Mouse (Mus musculus): ENCODE data around the gene Elp1. TPM values are rescaled to one million over a fixed set of nuclear protein-coding genes. Genes with fewer than 3 reads are reported as not detected.
A peak's percentile ranks its signal among the peaks of the same experiment; 100 is the strongest.

Gene Elp1
- total RNA-seq, 1 experiment: 75.7 TPM

- no peak within 1 kb of the TSS for H3K27ac ChIP-seq (ENCODE audit: insufficient read depth, low read depth, low read length, poor library complexity, severe bottlenecking)
- no peak for DNase-seq (ENCODE audit: low read depth, low spot score)
- in situ Hi-C loops (cut with MboI; ENCODE audit: low sequenced_read_pairs in 2 of 2, unreplicated experiment in 2 of 2): no loop called here
- H3K9ac ChIP-seq (ENCODE audit: insufficient read depth, low read depth, low read length, poor library complexity, severe bottlenecking): no peak within 1 kb of the TSS
- H3K4me1 ChIP-seq (ENCODE audit: control insufficient read depth in 2 of 2, insufficient read depth in 2 of 2, low read length in 2 of 2, poor library complexity in 1 of 2): peaks cover 0 to 3% of the 10 kb centered on the region in 2 experiments; a peak in 1 of 4 replicates
- no peaks in the 10 kb centered on the region for H3K9me3 ChIP-seq (ENCODE audit: control insufficient read depth, insufficient read depth, low read depth, low read length)
- TF ChIP-seq HCFC1 (IDR thresholded peaks at IDR 0.05; ENCODE audit: borderline replicate concordance, insufficient read depth, low read length): no peak
- TF ChIP-seq CHD2 (IDR thresholded peaks at IDR 0.05; ENCODE audit: low read depth, low read length): no peak
- peaks cover 12% of the 10 kb centered on the region; the same call in 1 of the 2 replicates for H3K36me3 ChIP-seq (ENCODE audit: control insufficient read depth, insufficient read depth, low read length, poor library complexity, severe bottlenecking)
- no peak within 1 kb of the TSS for H3K4me3 ChIP-seq (ENCODE audit: insufficient read depth in 1 of 2, low read depth in 1 of 2, low read length in 2 of 2, poor library complexity in 1 of 2, severe bottlenecking in 1 of 2)
These were observed 58.6 kb downstream of the Elp1 start, which contains the start of gene Actl7a for GRCm38 (mm10) chr4:56743363-56744195. TSS of gene Actl7a (plus strand) at chr4:56743413.

DNA sequence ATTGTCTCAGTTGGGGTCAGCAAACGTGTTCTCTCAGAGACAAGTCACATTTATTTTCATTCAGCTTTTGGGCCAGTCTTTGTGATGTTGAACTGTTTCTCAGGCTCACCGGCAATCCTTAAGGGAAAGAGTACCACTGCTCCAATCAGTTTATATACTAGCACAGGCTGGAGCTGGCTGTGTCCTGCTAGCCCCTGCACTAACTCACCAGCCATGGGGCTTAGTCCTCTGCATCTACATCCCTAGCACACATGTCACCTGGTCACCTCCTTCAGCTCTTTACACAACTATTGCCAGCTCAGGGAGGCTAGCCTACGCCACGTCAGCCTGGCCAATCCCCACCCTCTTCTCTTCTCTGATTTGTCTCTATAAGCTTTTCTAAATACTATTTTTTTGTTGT is 59.4 kb downstream of the Elp1 start:
- no peak for DNase-seq (ENCODE audit: low read depth, low spot score)
- H3K9ac ChIP-seq (ENCODE audit: insufficient read depth, low read depth, low read length, poor library complexity, severe bottlenecking): no peak overlapping the region
- H3K27ac ChIP-seq (ENCODE audit: insufficient read depth, low read depth, low read length, poor library complexity, severe bottlenecking): no peak overlapping the region
- no peak for TF ChIP-seq HCFC1 (IDR thresholded peaks at IDR 0.05; ENCODE audit: borderline replicate concordance, insufficient read depth, low read length)
- TF ChIP-seq ZNF384 (IDR thresholded peaks at IDR 0.05; ENCODE audit: low read depth, low read length): no peak
- TF ChIP-seq ZC3H11A (IDR thresholded peaks at IDR 0.05; ENCODE audit: borderline replicate concordance, low read depth, low read length): no peak
- no peak for TF ChIP-seq MAFK (IDR thresholded peaks at IDR 0.05; ENCODE audit: insufficient read depth, low read depth, low read length)
- TF ChIP-seq CHD2 (IDR thresholded peaks at IDR 0.05; ENCODE audit: low read depth, low read length): no peak
- H3K9me3 ChIP-seq (ENCODE audit: control insufficient read depth, insufficient read depth, low read depth, low read length): no peaks in the 10 kb centered on the region
- in situ Hi-C loops (cut with MboI; ENCODE audit: low sequenced_read_pairs in 2 of 2, unreplicated experiment in 2 of 2): no loop called here
- no peak overlapping the region for H3K4me3 ChIP-seq (ENCODE audit: insufficient read depth in 1 of 2, low read depth in 1 of 2, low read length in 2 of 2, poor library complexity in 1 of 2, severe bottlenecking in 1 of 2)
- H3K36me3 ChIP-seq (ENCODE audit: control insufficient read depth, insufficient read depth, low read length, poor library complexity, severe bottlenecking): peaks cover 10% of the 10 kb centered on the region; the same call in 1 of the 2 replicates
- peaks cover 0 to 3% of the 10 kb centered on the region in 2 experiments; a peak in 1 of 4 replicates for H3K4me1 ChIP-seq (ENCODE audit: control insufficient read depth in 2 of 2, insufficient read depth in 2 of 2, low read length in 2 of 2, poor library complexity in 1 of 2)

GRCm38 (mm10) chr4:56741041-56741493 is 61.1 kb downstream of the Elp1 start, which contains the start of gene Actl7b:
TSS of gene Actl7b (minus strand) at chr4:56741443.
- Histone ChIP-seq H3K27ac (ENCODE audit: insufficient read depth, low read depth, low read length, poor library complexity, severe bottlenecking) (no peak within 1 kb of the TSS), H3K9ac (ENCODE audit: insufficient read depth, low read depth, low read length, poor library complexity, severe bottlenecking) (no peak within 1 kb of the TSS), H3K4me1 (ENCODE audit: control insufficient read depth in 2 of 2, insufficient read depth in 2 of 2, low read length in 2 of 2, poor library complexity in 1 of 2) (peaks cover 0 to 3% of the 10 kb centered on the region in 2 experiments; a peak in 1 of 4 replicates), H3K4me3 (ENCODE audit: insufficient read depth in 1 of 2, low read depth in 1 of 2, low read length in 2 of 2, poor library complexity in 1 of 2, severe bottlenecking in 1 of 2) (peak within 1 kb of the TSS; percentile 47 to 59; a peak in 3 of 4 replicates), H3K36me3 (ENCODE audit: control insufficient read depth, insufficient read depth, low read length, poor library complexity, severe bottlenecking) (peaks cover 10% of the 10 kb centered on the region; the same call in 1 of the 2 replicates), H3K9me3 (ENCODE audit: control insufficient read depth, insufficient read depth, low read depth, low read length) (no peaks in the 10 kb centered on the region)
- DNase-seq (ENCODE audit: low read depth, low spot score): no peak
- in situ Hi-C loops (cut with MboI; ENCODE audit: low sequenced_read_pairs in 2 of 2, unreplicated experiment in 2 of 2): no loop called here
- TF ChIP-seq HCFC1 (IDR thresholded peaks at IDR 0.05; ENCODE audit: borderline replicate concordance, insufficient read depth, low read length): no peak
- no peak for TF ChIP-seq ZC3H11A (IDR thresholded peaks at IDR 0.05; ENCODE audit: borderline replicate concordance, low read depth, low read length)
- TF ChIP-seq ZNF384 (IDR thresholded peaks at IDR 0.05; ENCODE audit: low read depth, low read length): no peak
- no peak for TF ChIP-seq MAFK (IDR thresholded peaks at IDR 0.05; ENCODE audit: insufficient read depth, low read depth, low read length)
- TF ChIP-seq CHD2 (IDR thresholded peaks at IDR 0.05; ENCODE audit: low read depth, low read length): no peak

GRCm38 (mm10) chr4:56740611-56741010 is 61.5 kb downstream of the Elp1 start:
- no peak overlapping the region for H3K9ac ChIP-seq (ENCODE audit: insufficient read depth, low read depth, low read length, poor library complexity, severe bottlenecking)
- no peak overlapping the region for H3K27ac ChIP-seq (ENCODE audit: insufficient read depth, low read depth, low read length, poor library complexity, severe bottlenecking)
- no peak for TF ChIP-seq HCFC1 (IDR thresholded peaks at IDR 0.05; ENCODE audit: borderline replicate concordance, insufficient read depth, low read length)
- no peak for TF ChIP-seq ZC3H11A (IDR thresholded peaks at IDR 0.05; ENCODE audit: borderline replicate concordance, low read depth, low read length)
- no peak for TF ChIP-seq ZNF384 (IDR thresholded peaks at IDR 0.05; ENCODE audit: low read depth, low read length)
- no peak for TF ChIP-seq MAFK (IDR thresholded peaks at IDR 0.05; ENCODE audit: insufficient read depth, low read depth, low read length)
- TF ChIP-seq CHD2 (IDR thresholded peaks at IDR 0.05; ENCODE audit: low read depth, low read length): no peak
- in situ Hi-C loops (cut with MboI; ENCODE audit: low sequenced_read_pairs in 2 of 2, unreplicated experiment in 2 of 2): no loop called here
- H3K4me3 ChIP-seq (ENCODE audit: insufficient read depth in 1 of 2, low read depth in 1 of 2, low read length in 2 of 2, poor library complexity in 1 of 2, severe bottlenecking in 1 of 2): peak overlapping the region; percentile 47 to 59; a peak in 3 of 4 replicates
- H3K9me3 ChIP-seq (ENCODE audit: control insufficient read depth, insufficient read depth, low read depth, low read length): no peaks in the 10 kb centered on the region
- H3K4me1 ChIP-seq (ENCODE audit: control insufficient read depth in 2 of 2, insufficient read depth in 2 of 2, low read length in 2 of 2, poor library complexity in 1 of 2): peaks cover 0 to 3% of the 10 kb centered on the region in 2 experiments; a peak in 1 of 4 replicates
- peaks cover 10% of the 10 kb centered on the region; the same call in 1 of the 2 replicates for H3K36me3 ChIP-seq (ENCODE audit: control insufficient read depth, insufficient read depth, low read length, poor library complexity, severe bottlenecking)
- no peak for DNase-seq (ENCODE audit: low read depth, low spot score)
